Mouse (Mus musculus): ENCODE measurements around the gene Myo1g.

The Myo1g gene

GRCm38 (mm10) chr11:6463159-6463837 lies 57.5 kb downstream of the Myo1g start:
- DNase-seq (ENCODE audit: low read depth, low spot score) = no peak
